Mouse (Mus musculus): Measurements from ENCODE around the gene Paf1.

Gene Paf1

GRCm38 (mm10) chr7:28435660-28436259 is 43.0 kb downstream of the Paf1 start:
- no peak for DNase-seq (ENCODE audit: low read depth, low spot score)

DNA sequence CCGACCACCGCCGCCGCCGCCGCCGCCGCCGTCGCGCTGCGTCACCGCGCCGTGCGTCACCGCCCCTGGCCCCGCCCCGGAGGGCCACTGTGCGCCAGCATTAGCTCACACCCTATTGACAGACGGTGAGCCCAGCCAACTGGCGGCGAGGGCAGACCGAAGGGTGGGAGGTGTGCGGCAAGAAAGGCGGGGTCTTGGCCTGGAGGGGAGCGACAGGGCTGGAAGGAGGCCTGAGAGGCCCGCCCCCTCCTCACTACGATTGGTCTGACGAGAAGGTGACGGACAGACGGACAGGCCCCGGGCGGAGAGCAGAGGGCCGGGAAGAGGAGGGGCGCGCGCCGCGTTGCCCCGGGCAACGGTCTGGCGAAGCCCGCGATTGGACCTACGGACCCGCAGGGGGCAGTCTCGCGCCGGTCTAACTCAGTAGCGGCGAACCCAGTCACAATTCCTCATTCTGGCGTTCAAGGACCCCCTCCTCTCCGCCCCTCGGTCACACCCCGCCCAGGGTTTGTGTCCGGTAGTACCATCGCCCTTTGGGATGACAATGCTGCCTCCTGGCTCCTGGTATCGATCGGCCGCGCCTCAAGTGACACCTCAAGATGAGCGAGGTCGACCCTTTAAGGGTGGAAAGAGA is 43.6 kb downstream of the Paf1 start:
- DNase-seq (ENCODE audit: low read depth, low spot score) = peak; percentile 99

- peak; percentile 58 for DNase-seq (ENCODE audit: low read depth, low spot score)
Observed at GRCm38 (mm10) chr7:28436932-28437570, 44.3 kb downstream of the Paf1 start, which contains the start of gene Gmfg. Gene Gmfg (plus strand): TSS chr7:28437447.

DNA sequence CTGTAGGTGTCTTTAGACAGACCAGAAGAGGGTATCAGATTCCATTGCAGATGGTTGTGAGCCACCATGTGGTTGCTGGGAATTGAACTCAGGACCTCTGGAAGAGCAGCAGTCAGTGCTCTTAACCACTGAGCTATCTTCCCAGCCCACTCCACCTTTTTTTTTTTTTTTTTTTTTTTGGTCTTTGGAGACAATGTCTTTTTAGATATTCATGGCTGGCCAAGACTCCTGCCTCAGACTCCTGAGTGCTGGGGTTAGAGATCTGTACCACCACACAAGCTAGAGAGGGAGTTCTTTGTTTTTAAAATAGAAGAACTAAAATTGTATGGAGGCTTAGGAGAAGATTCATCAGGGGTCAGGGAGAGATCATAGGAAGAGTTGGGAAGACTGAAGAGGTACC is 45.2 kb downstream of the Paf1 start:
- DNase-seq (ENCODE audit: low read depth, low spot score) = no peak

DNA sequence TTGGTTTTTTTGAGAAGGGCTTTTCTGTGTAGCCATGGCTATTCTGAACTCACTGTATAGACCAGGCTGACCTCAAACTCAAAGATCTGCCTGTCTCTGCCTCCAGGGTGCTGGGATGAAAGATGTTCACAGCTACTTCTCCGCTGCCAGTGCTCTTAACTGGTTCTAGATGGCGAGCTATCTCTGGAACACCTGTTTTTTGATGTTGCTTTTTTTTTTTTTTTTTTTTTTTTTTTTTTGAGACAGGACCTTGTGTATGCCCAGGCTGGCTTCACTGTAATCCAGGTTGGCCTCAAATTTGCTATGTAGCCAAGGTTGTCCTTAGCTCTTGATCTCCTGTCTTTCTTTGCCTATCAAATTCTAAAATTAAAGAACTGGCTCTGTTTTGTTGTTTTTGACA is 46.0 kb downstream of the Paf1 start:
- DNase-seq (ENCODE audit: low read depth, low spot score) = no peak

- no peak for DNase-seq (ENCODE audit: low read depth, low spot score)
Observed at GRCm38 (mm10) chr7:28440739-28441138, 48.0 kb downstream of the Paf1 start.

DNA sequence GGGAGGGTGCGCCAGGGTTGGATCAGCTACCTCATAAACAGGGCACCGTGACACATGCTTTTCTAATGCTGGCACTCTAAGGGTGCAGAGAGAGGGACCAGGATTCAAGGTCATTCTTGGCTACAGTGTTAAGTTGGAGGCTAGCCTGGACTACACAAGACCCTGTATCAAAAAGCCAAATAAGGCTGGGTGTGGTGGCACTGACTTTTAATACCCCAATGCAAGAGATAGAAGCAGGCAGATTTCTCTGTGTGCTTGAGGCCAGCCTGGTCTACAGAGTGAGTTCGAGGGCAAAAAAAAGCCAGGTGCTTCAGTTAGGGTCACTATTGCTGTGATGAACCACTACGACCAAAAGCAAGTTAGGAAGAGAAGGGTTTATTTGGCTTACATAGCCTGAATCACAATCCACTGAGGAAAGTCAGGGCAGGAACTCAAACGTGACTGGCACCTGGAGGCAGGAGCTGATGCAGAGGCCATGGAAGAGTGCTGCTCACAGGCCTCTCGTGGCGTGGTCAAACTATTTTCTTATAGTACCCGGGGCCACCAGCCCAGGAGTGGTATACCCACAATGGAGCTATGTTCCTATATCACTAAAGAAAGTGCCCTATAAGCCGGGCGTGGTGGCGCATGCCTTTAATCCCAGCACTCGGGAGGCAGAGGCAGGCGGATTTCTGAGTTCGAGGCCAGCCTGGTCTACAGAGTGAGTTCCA is 49.2 kb downstream of the Paf1 start:
- no peak for DNase-seq (ENCODE audit: low read depth, low spot score)

GRCm38 (mm10) chr7:28442688-28443087 is 49.9 kb downstream of the Paf1 start:
- no peak for DNase-seq (ENCODE audit: low read depth, low spot score)

- DNase-seq (ENCODE audit: low read depth, low spot score) = no peak
Observed at GRCm38 (mm10) chr7:28444344-28444974, 51.7 kb downstream of the Paf1 start.

- no peak for DNase-seq (ENCODE audit: low read depth, low spot score)
Observed at GRCm38 (mm10) chr7:28446446-28446845, 53.7 kb downstream of the Paf1 start.

DNA sequence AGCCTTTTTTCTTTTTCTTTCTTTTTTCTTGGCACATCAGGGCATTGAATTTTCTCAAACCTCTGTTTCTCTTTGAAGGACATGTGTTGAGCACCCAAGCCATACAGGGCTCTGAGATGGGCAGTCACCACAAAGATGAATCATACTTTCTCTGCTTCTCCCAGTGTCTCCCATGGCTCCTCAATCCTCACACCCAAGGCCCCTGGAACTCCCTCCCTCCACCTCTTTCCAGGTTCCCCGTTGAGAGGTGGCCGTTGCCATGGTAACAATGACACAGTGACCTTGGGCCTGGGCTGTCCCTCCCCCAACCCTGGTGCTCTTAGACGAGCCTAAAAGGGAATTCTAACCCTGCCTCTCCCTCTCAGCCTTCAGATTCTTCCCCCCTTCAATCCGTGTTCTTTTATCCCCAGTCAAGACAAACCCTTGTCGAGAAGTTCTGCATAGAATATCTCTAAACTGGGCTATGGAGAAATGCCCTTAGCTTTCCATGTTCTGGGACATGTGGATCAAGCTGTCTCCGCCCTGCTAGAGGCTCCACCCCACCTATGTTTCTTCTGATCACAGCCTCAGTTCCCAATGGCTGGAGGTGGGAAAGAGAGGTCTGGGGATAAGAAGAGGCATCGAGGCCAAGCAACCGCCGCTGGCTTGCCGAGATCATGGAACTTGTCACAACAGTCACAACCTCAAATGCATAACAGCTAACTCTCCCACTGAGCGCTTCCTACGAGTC is 54.5 kb downstream of the Paf1 start:
- DNase-seq (ENCODE audit: low read depth, low spot score) = no peak

GRCm38 (mm10) chr7:28447865-28448820 is 55.4 kb downstream of the Paf1 start:
- DNase-seq (ENCODE audit: low read depth, low spot score) = no peak
